Mouse (Mus musculus) megakaryocyte, embryonic 14.5 days (primary cell): ENCODE data around the gene Oat.

Source experiments
- FLI1 ChIP-seq: IDR thresholded peaks from 2 replicates; pipeline ENCODE4 v1.6.1; 2012; ENCODE audit warnings: low read length, inconsistent platforms, mixed read lengths
- GATA1 ChIP-seq: IDR thresholded peaks from 3 replicates; pipeline ENCODE4 v1.6.1; 2012; ENCODE audit warnings: mixed read lengths, low read length, inconsistent platforms, borderline replicate concordance

DNA sequence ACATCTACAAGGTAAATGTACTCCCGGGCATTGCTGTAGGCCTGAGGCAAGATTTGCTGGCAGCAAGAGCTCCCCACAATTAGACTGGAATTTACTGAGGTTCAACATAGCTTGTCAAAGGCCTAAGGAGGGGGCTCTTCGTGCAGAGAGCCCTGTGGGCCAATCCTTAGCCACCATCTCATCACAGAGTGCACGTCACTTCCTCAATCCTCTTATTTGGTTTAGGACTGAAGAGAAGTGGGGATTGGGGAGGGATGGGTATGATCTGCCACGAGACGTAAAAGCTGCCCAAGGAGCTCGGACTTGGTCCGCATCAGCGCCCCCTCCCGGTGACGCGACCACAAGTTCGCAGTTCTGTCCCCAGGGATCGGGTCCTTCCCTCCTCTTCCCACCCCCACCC lies 575 bp downstream of the Oat start:
- TF ChIP-seq FLI1 (no peak), GATA1 (no peak)
